Comparison of ENCODE assay signal across 16 mouse cellular contexts in the genomic region with DNA sequence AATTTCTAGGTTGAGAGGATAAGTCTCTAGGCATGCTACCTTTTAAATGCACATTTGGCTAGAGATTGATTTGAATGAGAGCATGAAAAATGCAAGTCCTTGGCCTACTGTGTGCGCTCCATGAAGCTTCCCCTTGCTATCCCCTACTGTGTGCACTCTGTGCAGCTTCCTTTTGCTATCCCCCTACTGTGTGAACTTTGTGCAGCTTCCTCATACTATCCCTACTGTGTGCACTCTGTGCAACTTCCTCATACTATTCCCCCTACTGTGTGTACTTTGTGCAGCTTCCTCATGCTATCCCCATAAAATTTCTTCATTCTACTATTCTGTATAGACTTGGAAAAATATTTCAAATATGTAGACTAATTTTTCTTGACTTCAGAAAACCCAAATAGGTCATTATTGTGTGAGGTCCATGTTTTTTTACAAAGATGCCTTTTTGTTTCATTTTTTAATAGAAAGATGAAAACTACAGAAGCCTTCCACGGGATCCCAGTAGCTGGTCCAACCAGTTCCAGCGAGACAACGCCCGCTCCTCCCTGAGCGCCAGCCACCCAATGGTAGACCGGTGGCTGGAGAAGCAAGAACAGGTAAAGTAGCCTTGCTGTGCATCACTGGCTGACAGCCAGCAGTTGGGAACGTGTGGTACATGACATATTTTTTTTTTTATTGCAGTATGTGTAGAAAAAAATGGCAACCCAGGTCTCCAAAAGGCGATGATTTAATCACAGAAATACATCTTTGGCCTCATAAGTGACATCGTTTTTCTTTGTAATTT.
"Had no signal": no experiment of that assay in that cellular context is flagged by ENCODE, and none has a peak within 500 bp of the region (broad histone marks: within the 10 kb centered on the region; RNA-seq: fewer than 3 reads in every experiment).

No protein-coding gene starts in this region.

- H3K36me3 ChIP-seq: kidney, embryonic 15.5 days; liver, embryonic 13.5 days; midbrain, embryonic 10.5 days; midbrain, embryonic 13.5 days; neural tube, embryonic 13.5 days had no signal

- H3K27ac ChIP-seq: kidney, embryonic 15.5 days; left cerebral cortex, adult 2 months; liver, embryonic 13.5 days; midbrain, embryonic 10.5 days; midbrain, embryonic 13.5 days; neural tube, embryonic 13.5 days had no signal

- H3K9ac ChIP-seq: kidney, embryonic 15.5 days; liver, embryonic 13.5 days; midbrain, embryonic 13.5 days; neural tube, embryonic 13.5 days had no signal

- H3K27me3 ChIP-seq: kidney, embryonic 15.5 days; liver, embryonic 13.5 days; midbrain, embryonic 13.5 days; neural tube, embryonic 13.5 days had no signal

- H3K9me3 ChIP-seq: kidney, embryonic 15.5 days; liver, embryonic 13.5 days; megakaryocyte, embryonic 14.5 days; midbrain, embryonic 10.5 days; midbrain, embryonic 13.5 days; neural tube, embryonic 13.5 days had no signal

- H3K4me2 ChIP-seq: kidney, embryonic 15.5 days; liver, embryonic 13.5 days; midbrain, embryonic 13.5 days; neural tube, embryonic 13.5 days had no signal

- DNase-seq: kidney, adult 8-10 months; kidney, postnatal 10 days; kidney, postnatal 36 days; layer of hippocampus, postnatal 36 days; liver, embryonic 13.5 days; lung, adult 2 months; thymus, postnatal 25 days had no signal

- H3K4me3 ChIP-seq: kidney, embryonic 15.5 days; left cerebral cortex, adult 2 months; liver, embryonic 13.5 days; megakaryocyte, embryonic 14.5 days; midbrain, embryonic 10.5 days; midbrain, embryonic 13.5 days; myocyte; neural tube, embryonic 13.5 days had no signal

- ATAC-seq: intestine, postnatal 0 days; midbrain, embryonic 13.5 days; midbrain, embryonic 16.5 days had no signal

- H3K4me1 ChIP-seq: liver, embryonic 13.5 days; midbrain, embryonic 10.5 days; midbrain, embryonic 13.5 days had no signal
